Mouse (Mus musculus) heart, embryonic 13.5 days (tissue): ENCODE measurements around the gene Zrsr2. TPM values are rescaled to one million over a fixed set of nuclear protein-coding genes. Genes with fewer than 3 reads are reported as not detected.

Experiments used
- ATAC-seq: fragments of 200-750 bp; cut with Nextera tagmentation; 2 replicates; pipeline ENCODE4 v1.8.0; 2017; ENCODE audit warnings: moderate TSS enrichment; ENCODE audit not compliant: insufficient number of reproducible peaks, low FRiP score, low TSS enrichment; ENCODE audit errors: extremely low read depth
- H3K27ac ChIP-seq: fragments of 300-500 bp; sonication (generic); replicated peaks from 2 replicates; pipeline ENCODE4 v1.5.1; 2015; ENCODE audit warnings: moderate library complexity, mild to moderate bottlenecking, inconsistent platforms
- H3K27me3 ChIP-seq: fragments of 300-500 bp; sonication (generic); replicated peaks from 2 replicates; pipeline ENCODE4 v1.6.1; 2015; ENCODE audit warnings: mild to moderate bottlenecking, inconsistent platforms
- H3K36me3 ChIP-seq: fragments of 300-500 bp; sonication (generic); 2 replicates; pipeline ENCODE4 v1.6.1; 2015; ENCODE audit warnings: mild to moderate bottlenecking, inconsistent platforms
- H3K4me1 ChIP-seq: fragments of 300-500 bp; sonication (generic); 2 replicates; pipeline ENCODE4 v1.6.1; 2015; ENCODE audit warnings: inconsistent platforms
- H3K4me2 ChIP-seq: fragments of 300-500 bp; sonication (generic); 2 replicates; pipeline ENCODE4 v1.6.1; 2015; ENCODE audit warnings: inconsistent platforms, mild to moderate bottlenecking, moderate library complexity
- H3K4me3 ChIP-seq: fragments of 300-500 bp; sonication (generic); 2 replicates; pipeline ENCODE4 v1.5.1; 2015; ENCODE audit warnings: moderate library complexity, mild to moderate bottlenecking, inconsistent platforms
- H3K9ac ChIP-seq: fragments of 300-500 bp; sonication (generic); 2 replicates; pipeline ENCODE4 v1.6.1; 2015; ENCODE audit warnings: inconsistent platforms, mild to moderate bottlenecking, moderate library complexity
- H3K9me3 ChIP-seq: fragments of 300-500 bp; sonication (generic); 2 replicates; pipeline ENCODE4 v1.6.1; 2016; ENCODE audit warnings: inconsistent platforms
- WGBS: fragments of 180-500 bp; shearing (Covaris S2); methylation state at CpG from one replicate; pipeline ENCODE4 v1.1.7; 2015; ENCODE audit warnings: mixed read lengths; 5-methylcytosine and 5-hydroxymethylcytosine counted together
- polyA plus RNA-seq: library from polyadenylated mRNA; unstranded; fragments of >200 nt; fragmentation: Nextera tagmentation; extraction: Ambion mirVana; gene quantifications from 2 replicates; pipeline ENCODE4 v1.2.1, GENCODE M21; 2015

The Zrsr2 gene
- 31.3 and 32.6 TPM in 2 replicates for polyA plus RNA-seq

- no peaks in the 10 kb centered on the region for H3K9me3 ChIP-seq
- WGBS = 10% methylated on average over 28 of the region's 29 CpGs
- peaks cover 11% of the 10 kb centered on the region for H3K4me1 ChIP-seq
- H3K4me2 ChIP-seq = peak within 1 kb of the TSS; percentile 72
- H3K27me3 ChIP-seq = no peaks in the 10 kb centered on the region
- peak within 1 kb of the TSS; percentile 98 for H3K27ac ChIP-seq
- H3K9ac ChIP-seq = peak within 1 kb of the TSS; percentile 88
- ATAC-seq = peak; percentile 86
- H3K4me3 ChIP-seq = peak within 1 kb of the TSS; percentile 73
- peaks cover 24% of the 10 kb centered on the region for H3K36me3 ChIP-seq
Measured at GRCm38 (mm10) chrX:163958467-163958875, at the start of gene Zrsr2. Zrsr2 (minus strand) TSS chrX:163958661.

DNA sequence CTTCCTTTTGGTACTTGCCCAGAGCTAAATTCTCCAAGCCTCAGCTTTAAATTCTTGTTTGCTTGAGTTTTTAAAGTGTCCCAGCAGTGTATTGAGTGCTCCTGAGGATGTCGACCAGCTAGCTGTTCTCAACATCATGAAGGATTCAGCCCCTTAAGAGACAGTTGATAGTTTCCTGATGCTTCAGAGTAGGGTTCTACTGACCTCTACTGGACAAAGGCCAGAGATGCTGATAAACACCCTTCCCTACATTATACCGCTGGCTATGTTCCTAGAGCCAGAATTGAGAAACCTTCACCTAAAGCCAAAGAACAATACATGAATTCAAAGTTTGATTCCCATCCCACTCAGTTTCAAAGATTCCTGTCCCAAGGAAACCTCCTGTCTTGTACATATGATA lies 46.3 kb upstream of the Zrsr2 start:
- Histone ChIP-seq H3K4me2 (no peak overlapping the region), H3K36me3 (no peaks in the 10 kb centered on the region), H3K27ac (no peak overlapping the region), H3K9me3 (no peaks in the 10 kb centered on the region), H3K27me3 (no peaks in the 10 kb centered on the region), H3K9ac (no peak overlapping the region), H3K4me3 (no peak overlapping the region), H3K4me1 (no peaks in the 10 kb centered on the region)
- ATAC-seq = no peak
- WGBS = 19% methylated on average over 2 of the region's 2 CpGs

- Histone ChIP-seq H3K4me3 (no peak overlapping the region), H3K9me3 (no peaks in the 10 kb centered on the region), H3K36me3 (no peaks in the 10 kb centered on the region), H3K4me2 (no peak overlapping the region), H3K9ac (no peak overlapping the region), H3K4me1 (no peaks in the 10 kb centered on the region), H3K27ac (no peak overlapping the region), H3K27me3 (no peaks in the 10 kb centered on the region)
- WGBS = 84% methylated on average over 1 of the region's 1 CpGs
- no peak for ATAC-seq
Measured at GRCm38 (mm10) chrX:163999848-164000247, 41.4 kb upstream of the Zrsr2 start.

- Histone ChIP-seq H3K4me3 (no peak overlapping the region), H3K4me1 (no peaks in the 10 kb centered on the region), H3K4me2 (no peak overlapping the region), H3K27me3 (no peaks in the 10 kb centered on the region), H3K27ac (no peak overlapping the region), H3K9ac (no peak overlapping the region), H3K9me3 (no peaks in the 10 kb centered on the region), H3K36me3 (no peaks in the 10 kb centered on the region)
- 79% methylated on average over 3 of the region's 3 CpGs for WGBS
- no peak for ATAC-seq
Measured at GRCm38 (mm10) chrX:163996754-163997153, 38.3 kb upstream of the Zrsr2 start.

DNA sequence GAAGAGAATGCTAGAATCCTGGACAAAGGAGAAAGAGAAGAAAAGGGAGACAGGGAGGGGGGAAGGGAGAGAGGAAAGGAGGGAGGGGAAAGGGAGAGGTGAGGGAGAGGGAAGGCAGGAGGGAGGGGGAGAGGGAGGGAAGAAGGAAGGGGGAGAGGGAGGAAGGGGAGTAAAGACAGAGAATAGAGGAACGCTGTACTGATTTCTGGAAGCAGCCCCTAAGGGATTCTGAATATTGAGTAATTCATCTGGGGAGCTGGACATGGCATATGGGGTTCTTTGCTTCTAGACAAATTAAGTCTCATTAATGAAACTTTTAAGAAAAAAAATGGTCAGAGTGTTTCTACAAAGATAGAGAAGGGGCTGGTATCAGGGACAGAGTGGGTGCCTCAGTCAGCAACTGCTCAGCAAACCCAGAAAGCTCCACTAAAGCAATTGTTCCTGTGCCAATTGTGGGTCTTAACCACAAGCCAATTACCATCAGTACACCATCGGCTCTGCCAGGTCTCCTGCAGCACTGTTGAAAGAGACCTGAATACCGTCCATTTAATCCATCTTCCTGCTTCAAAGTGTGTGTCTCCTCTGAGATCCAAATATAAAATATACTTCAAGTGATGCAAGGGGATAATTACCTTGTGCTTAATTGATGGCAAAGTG lies 29.4 kb upstream of the Zrsr2 start:
- H3K36me3 ChIP-seq = no peaks in the 10 kb centered on the region
- H3K4me3 ChIP-seq = no peak overlapping the region
- no peak overlapping the region for H3K27ac ChIP-seq
- no peak overlapping the region for H3K9ac ChIP-seq
- ATAC-seq = no peak
- H3K9me3 ChIP-seq = no peaks in the 10 kb centered on the region
- H3K4me1 ChIP-seq = no peaks in the 10 kb centered on the region
- no peaks in the 10 kb centered on the region for H3K27me3 ChIP-seq
- no peak overlapping the region for H3K4me2 ChIP-seq
- WGBS = 49% methylated on average over 3 of the region's 3 CpGs

DNA sequence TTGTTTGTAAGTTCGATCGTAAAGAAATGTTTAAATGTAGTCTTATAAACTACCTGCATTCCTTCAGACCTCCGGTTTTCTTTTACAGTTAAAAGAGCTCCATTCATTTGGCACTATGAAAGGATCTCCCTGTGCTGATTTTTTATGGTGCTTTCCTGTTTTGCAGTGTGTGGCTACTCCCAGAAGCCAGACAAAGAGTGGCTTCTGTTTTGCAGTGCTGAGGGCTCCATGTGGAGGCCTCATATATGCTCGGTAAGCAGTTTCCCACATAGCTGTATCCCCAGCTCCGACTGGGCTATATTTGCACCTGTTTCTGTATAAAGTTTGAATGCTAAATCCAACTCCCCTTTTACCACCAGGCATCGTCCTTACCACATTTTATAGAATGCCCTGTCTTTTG lies 23.7 kb upstream of the Zrsr2 start:
- Histone ChIP-seq H3K4me3 (no peak overlapping the region), H3K9me3 (no peaks in the 10 kb centered on the region), H3K4me2 (no peak overlapping the region), H3K9ac (no peak overlapping the region), H3K36me3 (no peaks in the 10 kb centered on the region), H3K27ac (no peak overlapping the region), H3K4me1 (no peaks in the 10 kb centered on the region), H3K27me3 (0 out of 2 replicates have a peak, but pooled peaks cover 3% of the 10 kb centered on the region)
- no peak for ATAC-seq
- WGBS = 80% methylated on average over 6 of the region's 6 CpGs

DNA sequence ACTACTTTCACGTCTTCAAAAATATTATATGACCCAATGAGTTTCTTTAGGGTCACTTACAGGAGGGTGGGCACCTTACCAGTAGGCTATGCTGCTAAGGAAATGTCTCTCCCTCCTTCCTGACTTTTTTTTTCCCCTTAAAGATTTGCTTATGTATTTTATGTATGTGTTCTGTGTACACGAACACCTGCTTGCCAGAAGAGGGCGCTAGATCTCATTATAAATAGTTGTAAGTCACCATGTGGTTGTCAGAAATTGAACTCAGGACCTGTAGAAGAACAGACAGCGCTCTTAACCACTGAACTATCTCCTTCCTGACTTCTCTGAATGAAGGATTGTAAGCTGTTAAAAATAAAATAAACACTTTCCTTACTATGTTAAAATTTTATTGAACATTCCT lies 23.0 kb upstream of the Zrsr2 start:
- 44% methylated on average over 4 of the region's 4 CpGs for whole genome bisulfite sequencing
- no peaks in the 10 kb centered on the region for H3K4me1 ChIP-seq
- H3K4me3 ChIP-seq = no peak overlapping the region
- H3K27ac ChIP-seq = no peak overlapping the region
- H3K9me3 ChIP-seq = no peaks in the 10 kb centered on the region
- ATAC-seq = no peak
- 0 out of 2 replicates have a peak, but pooled peaks cover 3% of the 10 kb centered on the region for H3K27me3 ChIP-seq
- H3K9ac ChIP-seq = no peak overlapping the region
- no peak overlapping the region for H3K4me2 ChIP-seq
- H3K36me3 ChIP-seq = no peaks in the 10 kb centered on the region

DNA sequence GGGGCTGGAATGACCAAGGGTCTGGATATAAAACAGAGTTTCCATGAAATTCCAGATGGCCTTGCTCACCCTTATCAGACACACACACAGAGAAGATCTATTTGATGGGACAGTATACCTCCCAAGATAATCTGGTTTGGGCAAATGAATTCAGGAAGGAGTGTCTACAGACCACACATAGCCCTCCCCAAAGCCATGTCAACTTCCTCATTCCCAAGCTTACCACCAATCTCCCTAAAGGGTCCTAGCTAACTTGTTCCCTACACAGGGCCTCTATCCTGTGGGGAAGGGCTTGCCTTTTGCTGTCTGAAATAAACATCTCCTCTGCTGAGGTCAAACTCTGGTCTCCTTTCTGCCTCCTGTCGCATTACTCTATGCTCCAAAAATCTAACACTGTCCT lies 22.6 kb upstream of the Zrsr2 start:
- H3K4me2 ChIP-seq = no peak overlapping the region
- 85% methylated on average over 1 of the region's 1 CpGs for WGBS
- 0 out of 2 replicates have a peak, but pooled peaks cover 3% of the 10 kb centered on the region for H3K27me3 ChIP-seq
- H3K27ac ChIP-seq = no peak overlapping the region
- no peak overlapping the region for H3K9ac ChIP-seq
- no peak overlapping the region for H3K4me3 ChIP-seq
- H3K4me1 ChIP-seq = no peaks in the 10 kb centered on the region
- H3K36me3 ChIP-seq = no peaks in the 10 kb centered on the region
- no peak for ATAC-seq
- H3K9me3 ChIP-seq = no peaks in the 10 kb centered on the region

DNA sequence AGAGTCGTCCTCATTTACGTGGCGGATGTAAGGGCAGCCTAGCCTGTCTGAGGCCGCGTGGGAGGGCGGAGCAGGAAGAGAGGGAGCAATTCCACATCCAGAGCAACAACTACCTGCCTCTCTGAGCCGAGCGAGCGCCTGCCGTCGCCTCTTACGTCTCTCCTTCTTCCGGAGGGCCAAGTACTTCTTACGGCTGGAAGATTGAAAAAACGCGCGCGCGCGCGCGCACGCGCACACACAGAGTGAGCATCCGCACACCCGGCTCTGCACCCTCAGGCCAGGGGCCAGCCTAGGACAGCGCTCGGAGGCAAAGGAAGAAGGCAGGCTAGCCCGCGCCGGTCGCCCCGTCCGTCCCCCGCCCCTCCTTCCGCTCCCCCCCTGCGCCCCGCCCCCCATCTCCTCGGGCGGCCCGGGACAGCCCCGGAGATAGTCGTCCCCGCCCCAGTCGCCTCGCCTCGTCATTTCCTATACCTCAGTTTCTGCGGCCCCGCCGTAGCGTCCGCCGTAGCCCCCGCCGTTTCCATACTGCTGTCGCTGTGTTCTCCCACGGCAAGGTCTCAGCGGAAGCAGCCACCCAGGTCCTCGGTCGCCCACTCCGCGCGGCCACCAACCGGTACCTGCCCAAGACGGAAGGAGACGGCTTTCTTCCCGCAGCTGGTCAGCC lies 526 bp downstream of the Zrsr2 start:
- Histone ChIP-seq H3K36me3 (peaks cover 29% of the 10 kb centered on the region), H3K27ac (peak overlapping the region; percentile 98), H3K4me3 (peak overlapping the region; percentile 73), H3K9ac (peak overlapping the region; percentile 88), H3K4me2 (peak overlapping the region; percentile 72), H3K9me3 (no peaks in the 10 kb centered on the region), H3K27me3 (no peaks in the 10 kb centered on the region), H3K4me1 (peaks cover 11% of the 10 kb centered on the region)
- WGBS = 15% methylated on average over 47 of the region's 67 CpGs
- ATAC-seq = peak; percentile 87

GRCm38 (mm10) chrX:163957381-163957780 lies 1.1 kb downstream of the Zrsr2 start:
- no peak for ATAC-seq
- peak overlapping the region; percentile 98 for H3K27ac ChIP-seq
- H3K9ac ChIP-seq = peak overlapping the region; percentile 88
- H3K36me3 ChIP-seq = peaks cover 33% of the 10 kb centered on the region
- H3K4me1 ChIP-seq = peaks cover 11% of the 10 kb centered on the region
- peak overlapping the region; percentile 72 for H3K4me2 ChIP-seq
- no peaks in the 10 kb centered on the region for H3K27me3 ChIP-seq
- no peaks in the 10 kb centered on the region for H3K9me3 ChIP-seq
- 27% methylated on average over 12 of the region's 12 CpGs for WGBS
- peak overlapping the region; percentile 73 for H3K4me3 ChIP-seq

DNA sequence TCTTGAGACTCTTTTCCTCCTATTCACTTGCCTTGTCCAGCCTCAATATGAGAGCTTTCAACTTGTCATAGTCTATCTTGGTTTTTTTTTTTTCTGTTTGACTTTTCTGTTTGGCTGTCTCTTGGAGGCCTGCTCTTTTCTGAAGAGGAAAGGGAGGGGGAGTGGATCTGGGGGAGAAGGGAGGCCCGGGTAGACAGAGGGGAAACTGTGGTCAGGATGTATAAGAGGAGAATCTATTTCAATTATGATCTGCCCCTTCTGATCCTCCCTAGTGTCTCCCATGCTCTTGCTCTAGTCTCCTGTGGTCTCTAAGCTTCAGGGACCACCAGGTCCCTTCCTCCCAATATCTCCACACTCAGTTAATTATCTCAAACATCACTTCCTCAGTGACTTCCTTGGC lies 6.8 kb downstream of the Zrsr2 start:
- Histone ChIP-seq H3K4me3 (no peak overlapping the region), H3K4me1 (0 out of 2 replicates have a peak, but pooled peaks cover under 1% of the 10 kb centered on the region), H3K9ac (no peak overlapping the region), H3K4me2 (no peak overlapping the region), H3K9me3 (no peaks in the 10 kb centered on the region), H3K27me3 (no peaks in the 10 kb centered on the region), H3K27ac (no peak overlapping the region), H3K36me3 (peaks cover 77% of the 10 kb centered on the region)
- WGBS = 57% methylated on average over 1 of the region's 1 CpGs
- ATAC-seq = no peak

DNA sequence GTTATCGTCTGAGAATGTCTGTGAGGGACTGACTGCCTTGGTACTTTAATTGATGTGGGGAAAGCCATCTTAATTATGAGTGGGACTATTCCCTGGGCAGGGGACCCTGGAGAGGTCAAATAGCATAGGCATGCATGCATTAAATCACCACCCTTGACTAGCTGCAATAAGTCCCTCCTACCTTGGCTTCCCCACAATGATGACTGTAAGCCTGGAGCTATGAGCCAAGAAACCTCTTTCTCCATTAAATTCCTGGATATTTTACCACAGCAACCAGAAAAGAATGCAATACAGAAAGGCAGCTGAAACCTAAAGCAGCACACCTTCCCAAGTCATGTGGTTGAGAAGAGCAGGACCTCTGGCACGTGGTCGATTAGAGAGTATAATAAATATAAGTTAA lies 14.1 kb downstream of the Zrsr2 start:
- H3K9me3 ChIP-seq = no peaks in the 10 kb centered on the region
- H3K36me3 ChIP-seq = peaks cover 79% of the 10 kb centered on the region
- no peak overlapping the region for H3K4me3 ChIP-seq
- H3K9ac ChIP-seq = no peak overlapping the region
- H3K27me3 ChIP-seq = no peaks in the 10 kb centered on the region
- no peak for ATAC-seq
- no peaks in the 10 kb centered on the region for H3K4me1 ChIP-seq
- H3K4me2 ChIP-seq = no peak overlapping the region
- 90% methylated on average over 3 of the region's 3 CpGs for WGBS
- H3K27ac ChIP-seq = no peak overlapping the region
